Mouse (Mus musculus): ENCODE data around the gene Gpr15. TPM values are rescaled to one million over a fixed set of nuclear protein-coding genes. Genes with fewer than 3 reads are reported as not detected.

Gene Gpr15
- polyA plus RNA-seq, 1 experiment from 2014 or later: not detected

- peak overlapping the region; percentile 98 for H3K27ac ChIP-seq (ENCODE audit: low read depth)
- peaks cover 21% of the 10 kb centered on the region for H3K4me1 ChIP-seq (ENCODE audit: insufficient read depth)
- peak overlapping the region; percentile 77 for H3K4me2 ChIP-seq (ENCODE audit: low read depth, low read length)
- peak overlapping the region; percentile 96 for H3K9ac ChIP-seq (replicated peaks)
- peaks cover 31% of the 10 kb centered on the region for H3K36me3 ChIP-seq (replicated peaks; ENCODE audit: insufficient read depth, low read length)
- H3K27me3 ChIP-seq (ENCODE audit: insufficient read depth, low read length): no peaks in the 10 kb centered on the region
- TF ChIP-seq EP300 (IDR thresholded peaks at IDR 0.05; ENCODE audit: low read depth) (no peak), CTCF (IDR thresholded peaks at IDR 0.05; ENCODE audit: low read depth) (0 out of 2 replicates have a peak, but pooled peaks have one; percentile 9)
- ATAC-seq (peak; percentile 2; the same call in 1 of the 2 replicates), DNase-seq (no peak)
- H3K4me3 ChIP-seq (ENCODE audit: low read depth, low read length): peak overlapping the region; percentile 92
- no peaks in the 10 kb centered on the region for H3K9me3 ChIP-seq (ENCODE audit: low read length)
- WGBS (ENCODE audit: insufficient replicate concordance): 0% methylated on average over 25 of the region's 25 CpGs
Observed at GRCm38 (mm10) chr16:58670643-58671042, 48.2 kb downstream of the Gpr15 start.

- H3K4me2 ChIP-seq (ENCODE audit: low read depth, low read length): peak within 1 kb of the TSS; percentile 77
- peak within 1 kb of the TSS; percentile 92 for H3K4me3 ChIP-seq (ENCODE audit: low read depth, low read length)
- peak within 1 kb of the TSS; percentile 98 for H3K27ac ChIP-seq (ENCODE audit: low read depth)
- H3K36me3 ChIP-seq (replicated peaks; ENCODE audit: insufficient read depth, low read length): peaks cover 28% of the 10 kb centered on the region
- ATAC-seq: peak; percentile 98
- under 1% methylated on average over 38 of the region's 51 CpGs for WGBS (ENCODE audit: insufficient replicate concordance)
- H3K9ac ChIP-seq (replicated peaks): peak within 1 kb of the TSS; percentile 96
- no peaks in the 10 kb centered on the region for H3K27me3 ChIP-seq (ENCODE audit: insufficient read depth, low read length)
- H3K9me3 ChIP-seq (ENCODE audit: low read length): no peaks in the 10 kb centered on the region
- DNase-seq: peak; percentile 91
- peaks cover 18% of the 10 kb centered on the region for H3K4me1 ChIP-seq (ENCODE audit: insufficient read depth)
- peak; percentile 17; the same call in 1 of the 2 replicates for TF ChIP-seq CTCF (IDR thresholded peaks at IDR 0.05; ENCODE audit: low read depth)
- TF ChIP-seq EP300 (IDR thresholded peaks at IDR 0.05; ENCODE audit: low read depth): peak; percentile 99
Observed at GRCm38 (mm10) chr16:58669917-58670630, 48.8 kb downstream of the Gpr15 start, which contains the start of gene Cpox. Gene Cpox, plus strand, starts transcription at chr16:58670292.

- H3K4me3 ChIP-seq (ENCODE audit: low read depth, low read length): peak overlapping the region; percentile 92; the same call in 1 of the 2 replicates
Observed at GRCm38 (mm10) chr16:58669264-58669663, 49.6 kb downstream of the Gpr15 start.

GRCm38 (mm10) chr16:58668586-58668985, 50.3 kb downstream of the Gpr15 start:
- Histone ChIP-seq H3K9me3 (ENCODE audit: low read length) (no peaks in the 10 kb centered on the region), H3K4me2 (ENCODE audit: low read depth, low read length) (peak overlapping the region; percentile 77), H3K36me3 (replicated peaks; ENCODE audit: insufficient read depth, low read length) (peaks cover 13% of the 10 kb centered on the region), H3K27me3 (ENCODE audit: insufficient read depth, low read length) (no peaks in the 10 kb centered on the region), H3K4me1 (ENCODE audit: insufficient read depth) (peaks cover 16% of the 10 kb centered on the region), H3K9ac (replicated peaks) (peak overlapping the region; percentile 18; the same call in 1 of the 2 replicates), H3K27ac (ENCODE audit: low read depth) (peak overlapping the region; percentile 98), H3K4me3 (ENCODE audit: low read depth, low read length) (no peak overlapping the region)
- ATAC-seq: no peak
- WGBS (ENCODE audit: insufficient replicate concordance): 53% methylated on average over 3 of the region's 3 CpGs
- TF ChIP-seq EP300 (IDR thresholded peaks at IDR 0.05; ENCODE audit: low read depth) (no peak), CTCF (IDR thresholded peaks at IDR 0.05; ENCODE audit: low read depth) (no peak)
- no peak for DNase-seq

More at GRCm38 (mm10) chr16:58669264-58669663, 49.6 kb downstream of the Gpr15 start:
- peaks cover 20% of the 10 kb centered on the region for H3K36me3 ChIP-seq (replicated peaks; ENCODE audit: insufficient read depth, low read length)
- H3K9ac ChIP-seq (replicated peaks): peak overlapping the region; percentile 96
- TF ChIP-seq EP300 (IDR thresholded peaks at IDR 0.05; ENCODE audit: low read depth) (peak; percentile 96), CTCF (IDR thresholded peaks at IDR 0.05; ENCODE audit: low read depth) (no peak)
- 25% methylated on average over 5 of the region's 5 CpGs for WGBS (ENCODE audit: insufficient replicate concordance)
- H3K9me3 ChIP-seq (ENCODE audit: low read length): no peaks in the 10 kb centered on the region
- peak overlapping the region; percentile 77 for H3K4me2 ChIP-seq (ENCODE audit: low read depth, low read length)
- peak; percentile 49 for DNase-seq
- peak overlapping the region; percentile 98 for H3K27ac ChIP-seq (ENCODE audit: low read depth)
- H3K27me3 ChIP-seq (ENCODE audit: insufficient read depth, low read length): no peaks in the 10 kb centered on the region
- H3K4me1 ChIP-seq (ENCODE audit: insufficient read depth): peaks cover 16% of the 10 kb centered on the region
- peak; percentile 6; the same call in 1 of the 2 replicates for ATAC-seq

Small RNA genes lying within 50 kb of the gene (microRNA-seq; reads per million reads assigned to microRNA genes)
- not detected for gene Gm27564

Other genes starting within 250 kb of the Gpr15 start
- gene St3gal6, start 194.8 kb downstream of the Gpr15 start, polyA plus RNA-seq (2015; fragmentation: Nextera tagmentation; extraction: Ambion mirVana): 11.8 and 16.8 TPM in 2 replicates
- not detected in 2 replicates for gene Gm813, start 102.1 kb downstream of the Gpr15 start, polyA plus RNA-seq (2015; fragmentation: Nextera tagmentation; extraction: Ambion mirVana)
- gene E330017A01Rik, start 80.3 kb downstream of the Gpr15 start, polyA plus RNA-seq (2015; fragmentation: Nextera tagmentation; extraction: Ambion mirVana): not detected in 2 replicates
- gene Cpox, start 48.8 kb downstream of the Gpr15 start, polyA plus RNA-seq (2015; fragmentation: Nextera tagmentation; extraction: Ambion mirVana): 178 and 189 TPM in 2 replicates
- gene Cldnd1, start 8.8 kb upstream of the Gpr15 start, polyA plus RNA-seq (2015; fragmentation: Nextera tagmentation; extraction: Ambion mirVana): 23.8 and 28.4 TPM in 2 replicates
- not detected in 2 replicates for gene Olfr172, start 44.1 kb upstream of the Gpr15 start, polyA plus RNA-seq (2015; fragmentation: Nextera tagmentation; extraction: Ambion mirVana)
- not detected in 2 replicates for gene Olfr173, start 81.2 kb upstream of the Gpr15 start, polyA plus RNA-seq (2015; fragmentation: Nextera tagmentation; extraction: Ambion mirVana)
- gene Olfr175-ps1, start 107.7 kb upstream of the Gpr15 start, polyA plus RNA-seq (2015; fragmentation: Nextera tagmentation; extraction: Ambion mirVana): not detected in 2 replicates
- gene Olfr177, start 155.7 kb upstream of the Gpr15 start, polyA plus RNA-seq (2015; fragmentation: Nextera tagmentation; extraction: Ambion mirVana): not detected in 2 replicates
- not detected in 2 replicates for gene Olfr178, start 173.0 kb upstream of the Gpr15 start, polyA plus RNA-seq (2015; fragmentation: Nextera tagmentation; extraction: Ambion mirVana)
- not detected in 2 replicates for gene Olfr181, start 209.7 kb upstream of the Gpr15 start, polyA plus RNA-seq (2015; fragmentation: Nextera tagmentation; extraction: Ambion mirVana)
- not detected in 2 replicates for gene Olfr180, start 210.3 kb upstream of the Gpr15 start, polyA plus RNA-seq (2015; fragmentation: Nextera tagmentation; extraction: Ambion mirVana)

Measured in liver, postnatal 0 days (tissue).